Mouse (Mus musculus): ENCODE results near the gene Zfp740. TPM values are rescaled to one million over a fixed set of nuclear protein-coding genes. Genes with fewer than 3 reads are reported as not detected.

Gene Zfp740
- polyA plus RNA-seq, 1 experiment from 2014 or later: 50.1 TPM

DNA sequence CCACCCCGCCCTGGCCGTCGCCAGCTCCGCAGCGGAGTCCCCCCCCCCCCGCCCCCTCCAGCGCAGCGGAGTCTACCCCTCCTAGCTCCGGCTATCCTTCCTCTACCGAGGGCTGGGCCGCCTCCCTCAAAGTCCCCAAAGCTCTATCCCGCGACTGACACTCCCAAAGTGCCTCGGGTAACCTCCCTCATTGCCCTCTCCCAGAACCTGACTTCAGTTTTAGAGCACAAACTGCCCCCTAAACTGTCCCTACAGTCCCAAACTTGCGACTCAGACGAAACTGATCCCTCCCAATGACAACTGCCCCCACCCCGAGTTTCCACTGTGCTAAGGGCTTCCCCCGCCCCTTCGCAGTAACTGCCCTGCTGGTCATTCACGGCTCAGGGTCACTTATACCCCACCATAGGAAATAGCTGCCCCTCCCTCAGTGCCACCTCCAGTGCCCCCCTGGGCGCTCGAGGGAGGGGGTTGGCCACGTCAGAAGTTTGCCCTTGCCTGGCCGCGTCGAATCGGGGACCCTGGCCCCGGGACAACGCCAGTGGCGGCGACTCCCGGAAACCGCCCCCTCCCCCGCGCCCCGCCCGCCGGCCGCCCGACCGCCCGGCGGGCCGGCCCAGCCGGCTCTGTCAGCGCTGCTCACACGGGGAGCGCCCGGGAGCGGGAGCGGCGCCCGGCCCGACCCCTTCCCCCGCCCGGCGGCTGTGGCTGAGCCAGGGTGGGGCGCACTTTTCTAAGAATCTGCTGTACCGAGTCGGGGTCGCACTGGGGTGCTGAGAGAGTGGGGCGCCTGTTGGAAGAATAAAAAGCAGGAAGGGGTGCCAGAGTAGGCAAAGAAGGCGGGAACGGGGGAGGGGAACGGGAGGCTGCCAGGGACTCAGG lies 44.4 kb downstream of the Zfp740 start:
- H3K4me1 ChIP-seq: peaks cover 85% of the 10 kb centered on the region

DNA sequence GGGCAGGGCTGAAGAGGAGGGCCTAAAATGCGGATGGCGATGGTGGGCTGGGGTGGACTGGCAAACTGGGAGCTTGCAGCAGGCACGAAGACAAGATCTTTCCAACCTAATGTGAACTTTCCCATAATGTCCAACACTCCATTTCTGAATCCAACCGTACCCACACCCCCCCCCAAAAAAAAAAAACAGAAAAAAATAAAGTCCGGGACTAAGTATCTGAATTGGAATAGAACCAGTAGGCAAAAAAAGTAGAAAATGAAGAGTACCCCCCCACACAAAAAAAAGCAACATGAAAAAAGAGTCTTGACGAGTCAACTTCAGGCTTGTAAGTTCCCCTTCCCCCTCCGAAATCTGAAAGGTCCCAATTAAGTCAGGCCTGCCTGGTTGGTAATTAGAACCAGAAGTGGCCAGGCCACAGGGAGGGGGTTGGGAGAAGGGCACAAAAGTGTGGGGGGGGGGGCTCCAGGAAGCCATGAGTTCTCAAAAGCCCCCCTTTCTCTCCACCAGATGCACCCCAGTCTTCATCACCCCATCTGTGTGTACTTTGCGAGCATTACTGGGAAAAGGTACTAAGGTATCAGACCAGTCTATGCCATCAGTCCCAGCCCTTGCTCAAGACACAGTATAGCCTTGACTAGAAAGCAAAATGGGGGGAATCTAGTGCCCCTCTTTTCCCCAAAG lies 45.2 kb downstream of the Zfp740 start:
- Histone ChIP-seq H3K27me3 (ENCODE audit: insufficient read depth, poor library complexity, severe bottlenecking) (peaks cover 78% of the 10 kb centered on the region), H3K36me3 (0 out of 2 replicates have a peak, but pooled peaks cover 4% of the 10 kb centered on the region), H3K4me3 (peak overlapping the region; percentile 73), H3K4me1 (peaks cover 77% of the 10 kb centered on the region), H3K9me3 (no peaks in the 10 kb centered on the region), H3K27ac (peak overlapping the region; percentile 90)
- 5% methylated on average over 8 of the region's 8 CpGs for WGBS
- no peak for DNase-seq (ENCODE audit: low spot score)

More for the DNA sequence above, 44.4 kb downstream of the Zfp740 start:
- 0 out of 2 replicates have a peak, but pooled peaks cover 4% of the 10 kb centered on the region for H3K36me3 ChIP-seq
- H3K4me3 ChIP-seq: peak overlapping the region; percentile 73
- H3K27ac ChIP-seq: peak overlapping the region; percentile 90
- peak; percentile 82 for DNase-seq (ENCODE audit: low spot score)
- no peaks in the 10 kb centered on the region for H3K9me3 ChIP-seq
- under 1% methylated on average over 65 of the region's 65 CpGs for WGBS
- H3K27me3 ChIP-seq (ENCODE audit: insufficient read depth, poor library complexity, severe bottlenecking): peaks cover 80% of the 10 kb centered on the region

DNA sequence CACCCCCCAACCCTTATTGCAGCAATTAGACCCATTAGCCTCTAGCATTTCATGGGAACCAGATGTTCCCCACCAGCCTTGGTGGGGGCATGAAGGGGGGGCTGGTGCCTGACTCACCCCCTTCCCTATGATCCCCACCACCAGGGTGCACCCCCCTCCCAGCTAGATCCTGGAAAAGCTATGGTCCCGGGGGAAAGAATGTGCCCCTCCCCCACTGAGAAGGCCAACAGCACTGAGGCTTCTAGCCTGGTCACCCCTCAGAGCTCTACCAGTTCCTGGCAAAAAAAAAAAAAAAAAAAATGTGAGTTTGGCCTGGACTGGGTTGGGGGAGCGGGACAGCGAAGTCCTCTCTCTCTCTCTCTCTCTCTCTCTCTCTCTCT lies 45.8 kb downstream of the Zfp740 start:
- peak overlapping the region; percentile 90 for H3K27ac ChIP-seq
- DNase-seq (ENCODE audit: low spot score): no peak
- peak overlapping the region; percentile 73 for H3K4me3 ChIP-seq
- no peaks in the 10 kb centered on the region for H3K9me3 ChIP-seq
- H3K36me3 ChIP-seq: 0 out of 2 replicates have a peak, but pooled peaks cover 4% of the 10 kb centered on the region
- 0% methylated on average over 1 of the region's 3 CpGs for WGBS
- peaks cover 78% of the 10 kb centered on the region for H3K27me3 ChIP-seq (ENCODE audit: insufficient read depth, poor library complexity, severe bottlenecking)
- H3K4me1 ChIP-seq: peaks cover 72% of the 10 kb centered on the region

DNA sequence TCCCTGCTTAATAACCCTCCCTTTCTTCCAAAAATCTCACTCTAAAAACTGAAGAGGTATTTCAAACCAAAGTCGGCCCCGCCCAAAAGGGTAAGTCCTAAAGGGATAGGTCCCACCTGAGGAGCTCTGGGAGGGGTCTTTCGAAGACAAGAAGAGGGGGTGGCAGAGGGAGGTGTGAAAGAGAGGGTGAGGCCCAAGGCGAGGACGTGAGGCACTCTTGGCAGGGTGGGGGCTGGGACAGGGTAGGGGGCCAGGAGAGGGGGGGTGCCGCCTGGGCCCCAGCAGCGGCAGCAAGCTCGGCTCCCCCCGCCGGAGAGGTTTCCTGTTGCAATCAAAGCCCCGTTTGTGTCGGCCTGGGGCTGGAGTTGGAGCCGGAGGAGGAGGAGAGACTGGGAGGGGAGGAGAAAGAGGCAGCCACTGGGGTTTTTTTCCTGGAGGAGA lies 46.2 kb downstream of the Zfp740 start:
- H3K4me3 ChIP-seq: peak overlapping the region; percentile 73
- H3K9me3 ChIP-seq: no peaks in the 10 kb centered on the region
- no peak for DNase-seq (ENCODE audit: low spot score)
- H3K4me1 ChIP-seq: peaks cover 67% of the 10 kb centered on the region
- peaks cover 78% of the 10 kb centered on the region for H3K27me3 ChIP-seq (ENCODE audit: insufficient read depth, poor library complexity, severe bottlenecking)
- H3K27ac ChIP-seq: peak overlapping the region; percentile 90
- H3K36me3 ChIP-seq: 0 out of 2 replicates have a peak, but pooled peaks cover 4% of the 10 kb centered on the region
- 0% methylated on average over 13 of the region's 13 CpGs for WGBS

DNA sequence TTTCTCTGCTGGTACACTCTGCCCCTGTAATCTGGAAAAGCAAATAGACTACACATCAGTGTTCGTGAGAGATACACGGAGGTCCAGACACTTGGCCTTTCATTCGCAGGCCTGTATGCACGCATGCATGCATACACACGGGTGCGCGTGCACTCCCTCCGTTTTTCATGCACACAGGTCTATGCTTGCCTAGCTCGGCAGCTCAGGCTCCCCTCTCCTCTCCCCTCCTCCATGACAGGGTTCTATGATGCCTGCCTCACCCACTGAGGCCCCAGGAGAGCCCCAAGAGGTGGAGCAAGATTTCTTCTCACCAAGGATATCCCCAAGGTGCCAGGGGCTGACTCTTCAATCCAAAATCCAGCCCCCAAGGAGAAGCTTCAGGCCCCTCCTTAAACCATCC lies 46.9 kb downstream of the Zfp740 start:
- DNase-seq (ENCODE audit: low spot score): no peak
- Histone ChIP-seq H3K9me3 (no peaks in the 10 kb centered on the region), H3K27me3 (ENCODE audit: insufficient read depth, poor library complexity, severe bottlenecking) (peaks cover 78% of the 10 kb centered on the region), H3K4me1 (peaks cover 67% of the 10 kb centered on the region), H3K36me3 (0 out of 2 replicates have a peak, but pooled peaks cover 4% of the 10 kb centered on the region), H3K4me3 (peak overlapping the region; percentile 73; the same call in 1 of the 2 replicates), H3K27ac (peak overlapping the region; percentile 90)
- 53% methylated on average over 9 of the region's 9 CpGs for WGBS

DNA sequence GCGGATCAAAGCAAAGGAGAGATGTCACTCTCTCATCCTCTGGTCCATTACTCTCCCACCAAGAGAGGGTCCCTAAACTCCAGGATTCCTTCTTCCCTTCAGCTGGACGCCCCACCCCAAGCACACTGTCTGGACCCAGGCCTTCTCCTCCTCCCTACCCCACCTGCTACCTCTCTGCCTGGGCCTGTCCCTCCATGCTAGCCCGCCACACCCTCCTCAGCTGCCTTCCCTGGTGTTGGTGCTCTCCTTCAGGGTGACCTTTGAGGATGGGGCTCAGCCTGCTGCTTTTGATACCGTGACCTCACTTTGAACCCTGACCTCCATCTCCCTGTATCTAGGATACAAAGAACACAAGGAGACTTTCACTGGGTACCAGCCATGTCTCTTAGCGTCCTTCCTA lies 47.5 kb downstream of the Zfp740 start:
- H3K4me3 ChIP-seq: no peak overlapping the region
- no peaks in the 10 kb centered on the region for H3K9me3 ChIP-seq
- 58% methylated on average over 5 of the region's 5 CpGs for WGBS
- no peak for DNase-seq (ENCODE audit: low spot score)
- peak overlapping the region; percentile 36; the same call in 1 of the 2 replicates for H3K27ac ChIP-seq
- H3K36me3 ChIP-seq: 0 out of 2 replicates have a peak, but pooled peaks cover 4% of the 10 kb centered on the region
- H3K27me3 ChIP-seq (ENCODE audit: insufficient read depth, poor library complexity, severe bottlenecking): peaks cover 78% of the 10 kb centered on the region
- H3K4me1 ChIP-seq: peaks cover 65% of the 10 kb centered on the region

DNA sequence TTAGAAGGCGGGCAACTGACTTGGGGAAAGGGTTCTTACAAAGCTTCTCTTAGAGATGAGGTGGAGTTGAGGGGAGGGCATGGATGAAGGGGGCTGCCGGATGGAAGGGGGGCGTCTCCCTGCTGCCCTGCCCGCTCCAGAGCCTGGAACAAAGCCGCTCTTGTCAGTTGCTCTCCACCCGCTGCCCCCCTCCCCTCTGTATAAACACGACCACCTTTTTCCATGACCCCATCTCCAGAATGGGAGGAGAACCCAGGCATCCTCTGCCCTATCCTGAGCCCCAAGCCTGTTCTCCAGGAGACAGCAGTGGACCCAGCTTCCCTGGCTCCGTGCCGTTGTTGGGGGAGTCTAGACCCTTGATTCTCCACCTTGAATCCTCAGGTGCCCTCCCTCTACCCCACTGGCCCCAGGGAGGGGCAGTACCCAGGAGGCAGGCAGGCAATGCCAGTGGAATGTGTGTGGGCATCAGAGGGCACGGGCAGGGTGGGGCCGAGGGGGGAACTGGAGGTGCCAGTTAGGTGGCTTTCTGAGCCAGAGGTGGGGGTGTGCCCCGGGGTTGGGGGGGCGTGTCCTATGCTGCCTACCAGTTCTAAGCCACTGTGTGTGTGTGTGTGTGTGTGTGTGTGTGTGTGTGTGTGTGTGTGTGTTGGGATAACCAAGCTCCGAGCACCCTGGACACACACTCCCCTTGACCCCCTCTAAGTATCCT lies 52.7 kb downstream of the Zfp740 start:
- Histone ChIP-seq H3K4me3 (peak overlapping the region; percentile 69), H3K9me3 (no peaks in the 10 kb centered on the region), H3K36me3 (0 out of 2 replicates have a peak, but pooled peaks cover 4% of the 10 kb centered on the region), H3K27me3 (ENCODE audit: insufficient read depth, poor library complexity, severe bottlenecking) (peaks cover 93% of the 10 kb centered on the region), H3K27ac (peak overlapping the region; percentile 52), H3K4me1 (peaks cover 48% of the 10 kb centered on the region)
- no peak for DNase-seq (ENCODE audit: low spot score)
- 40% methylated on average over 14 of the region's 14 CpGs for WGBS

DNA sequence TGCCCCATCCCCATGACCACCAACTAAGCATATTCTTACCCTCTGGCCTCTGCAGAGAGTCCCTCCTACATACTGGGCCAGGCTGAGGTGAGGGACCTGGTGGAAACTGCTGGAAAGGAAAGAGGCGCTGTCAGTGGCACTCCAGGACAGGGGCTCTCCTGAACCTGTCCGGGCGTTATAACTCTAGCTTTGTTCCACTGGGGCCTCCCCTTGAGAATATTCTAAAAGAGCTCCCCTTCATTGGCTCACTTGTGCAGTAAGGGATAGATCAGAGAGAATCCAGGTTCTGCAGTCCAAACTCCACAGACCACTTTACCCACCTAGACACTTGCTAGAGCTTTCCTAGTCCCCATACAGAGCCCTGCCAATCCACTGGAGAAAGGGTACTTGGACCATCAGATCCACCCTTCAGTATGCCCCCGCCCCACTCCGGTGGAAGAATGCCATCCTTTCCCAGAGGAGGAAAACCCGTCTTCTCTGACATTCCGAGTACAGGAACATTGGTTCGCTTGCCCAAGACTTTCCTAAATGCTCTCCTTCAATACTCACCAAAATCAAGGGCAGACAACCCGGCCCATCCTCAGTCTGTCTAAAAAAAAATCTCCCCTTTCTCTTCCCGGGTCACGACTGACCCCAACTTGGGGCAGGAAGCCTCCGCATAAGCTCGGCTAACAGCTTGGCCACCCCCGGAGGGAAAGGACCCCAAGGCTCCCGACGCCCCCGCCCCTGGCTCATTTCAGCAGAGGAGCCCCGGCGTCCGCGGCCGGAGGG lies 53.6 kb downstream of the Zfp740 start:
- 0 out of 2 replicates have a peak, but pooled peaks cover 4% of the 10 kb centered on the region for H3K36me3 ChIP-seq
- H3K4me3 ChIP-seq: peak overlapping the region; percentile 69
- peaks cover 88% of the 10 kb centered on the region for H3K27me3 ChIP-seq (ENCODE audit: insufficient read depth, poor library complexity, severe bottlenecking)
- peak overlapping the region; percentile 86 for H3K27ac ChIP-seq
- H3K9me3 ChIP-seq: no peaks in the 10 kb centered on the region
- H3K4me1 ChIP-seq: peaks cover 46% of the 10 kb centered on the region
- 7% methylated on average over 22 of the region's 22 CpGs for WGBS
- DNase-seq (ENCODE audit: low spot score): no peak

DNA sequence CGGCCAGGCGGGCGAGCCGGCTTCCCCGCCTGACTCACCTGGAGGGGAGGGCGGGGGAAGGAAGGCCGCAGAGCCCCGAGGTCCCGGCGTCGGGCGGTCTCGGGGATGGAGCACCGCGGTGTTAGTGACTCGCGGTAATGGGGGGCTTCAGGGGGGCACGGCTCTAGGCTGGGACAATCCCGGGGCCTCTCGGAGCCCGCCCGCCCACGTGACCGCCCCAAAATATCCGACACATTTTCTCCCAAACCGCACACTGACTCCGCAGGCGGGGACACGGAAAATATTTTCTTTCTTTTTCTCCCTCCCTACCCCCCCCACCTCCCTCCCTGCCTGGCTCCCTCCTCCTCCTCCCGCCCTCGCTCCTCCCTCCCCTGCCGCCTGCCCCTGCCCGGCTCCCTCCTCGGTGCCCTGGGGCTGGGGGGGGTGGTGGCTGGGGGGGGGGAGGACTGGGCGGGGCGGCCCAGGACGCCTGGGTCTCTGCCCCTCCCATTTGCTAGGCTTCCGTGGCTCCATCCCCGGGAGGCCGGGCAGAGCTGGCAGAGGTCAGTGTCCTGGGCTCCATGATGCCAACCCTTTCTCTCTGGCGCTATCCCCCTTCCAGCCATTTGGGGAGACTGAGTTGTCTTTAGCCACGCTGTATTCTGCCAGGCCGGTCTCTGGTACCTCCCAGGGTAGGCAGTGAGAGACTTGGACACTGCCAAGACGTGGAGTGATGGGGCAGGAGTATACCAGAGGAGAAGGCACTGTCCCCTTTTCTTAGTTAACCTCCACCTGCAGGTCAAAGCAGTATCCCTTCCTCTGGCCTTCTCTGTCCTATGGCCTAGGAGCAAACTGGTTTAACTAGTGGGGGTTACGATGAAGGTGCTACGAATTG lies 54.4 kb downstream of the Zfp740 start, which contains the start of gene Rarg:
Rarg (minus strand) TSS at position 316 of the 874 bp plus-strand sequence.
- Histone ChIP-seq H3K27ac (peak within 1 kb of the TSS; percentile 86), H3K9me3 (no peaks in the 10 kb centered on the region), H3K4me3 (peak within 1 kb of the TSS; percentile 69), H3K4me1 (peaks cover 40% of the 10 kb centered on the region), H3K36me3 (0 out of 2 replicates have a peak, but pooled peaks cover 1% of the 10 kb centered on the region), H3K27me3 (ENCODE audit: insufficient read depth, poor library complexity, severe bottlenecking) (peaks cover 88% of the 10 kb centered on the region)
- WGBS: under 1% methylated on average over 41 of the region's 46 CpGs
- DNase-seq (ENCODE audit: low spot score): no peak

DNA sequence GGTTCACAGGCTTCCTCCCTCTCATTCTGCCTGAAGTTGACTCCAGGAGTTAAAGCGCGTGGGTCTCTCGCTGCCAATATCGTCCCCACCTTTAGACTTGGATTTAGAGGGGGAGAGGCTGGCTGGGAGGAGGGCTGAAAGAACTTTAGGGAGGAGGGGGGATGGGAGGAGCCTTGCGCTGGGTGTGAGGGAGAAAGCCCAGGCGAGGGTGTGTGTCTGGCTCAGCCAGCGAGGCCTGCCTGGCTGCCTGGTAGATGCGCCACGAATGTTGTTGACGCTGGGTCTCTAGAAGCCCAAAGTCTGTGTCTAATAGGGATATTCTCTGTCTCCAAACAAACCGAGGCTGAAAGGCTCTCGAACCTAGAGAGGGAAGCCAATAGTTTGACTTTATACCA lies 55.0 kb downstream of the Zfp740 start:
- Histone ChIP-seq H3K27me3 (ENCODE audit: insufficient read depth, poor library complexity, severe bottlenecking) (peaks cover 89% of the 10 kb centered on the region), H3K9me3 (no peaks in the 10 kb centered on the region), H3K4me1 (peaks cover 40% of the 10 kb centered on the region), H3K4me3 (peak overlapping the region; percentile 69), H3K36me3 (no peaks in the 10 kb centered on the region), H3K27ac (peak overlapping the region; percentile 86)
- no peak for DNase-seq (ENCODE audit: low spot score)
- WGBS: 3% methylated on average over 12 of the region's 12 CpGs

DNA sequence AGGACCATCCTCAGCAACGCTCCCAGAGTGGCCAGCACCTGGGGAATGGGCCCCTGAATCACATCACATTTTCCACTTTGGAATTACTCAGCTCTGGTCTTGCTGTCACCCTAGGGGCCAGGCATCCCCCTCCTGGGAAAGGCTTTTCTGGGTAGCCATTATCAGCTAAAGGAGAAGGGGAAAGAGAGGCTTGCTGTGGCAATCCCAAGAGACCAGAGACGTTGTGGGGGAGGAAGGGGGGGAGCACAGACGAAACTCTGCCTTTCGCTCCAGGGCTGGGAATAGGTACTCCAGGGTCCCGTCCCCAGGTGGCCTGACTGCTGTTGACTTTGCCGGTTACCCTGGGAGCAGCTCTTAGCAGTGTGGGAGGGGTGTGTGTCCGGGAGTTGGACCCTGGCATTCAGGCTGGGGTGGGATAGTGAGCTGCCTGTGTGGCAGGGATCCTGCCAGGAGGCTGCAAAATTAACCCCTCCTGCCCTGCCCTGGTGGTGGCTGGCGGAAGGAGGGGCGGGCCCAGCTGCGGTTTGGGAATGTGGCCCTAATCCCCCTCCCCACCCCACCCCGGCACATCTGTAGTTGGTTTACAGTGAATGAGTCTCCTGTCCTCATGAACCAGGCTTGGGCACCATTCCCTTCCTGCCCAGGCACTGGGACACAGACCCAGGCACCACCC lies 55.7 kb downstream of the Zfp740 start:
- H3K4me3 ChIP-seq: peak overlapping the region; percentile 69
- peaks cover 89% of the 10 kb centered on the region for H3K27me3 ChIP-seq (ENCODE audit: insufficient read depth, poor library complexity, severe bottlenecking)
- H3K9me3 ChIP-seq: no peaks in the 10 kb centered on the region
- H3K27ac ChIP-seq: peak overlapping the region; percentile 86; the same call in 1 of the 2 replicates
- no peaks in the 10 kb centered on the region for H3K36me3 ChIP-seq
- H3K4me1 ChIP-seq: peaks cover 40% of the 10 kb centered on the region
- 13% methylated on average over 11 of the region's 11 CpGs for WGBS
- no peak for DNase-seq (ENCODE audit: low spot score)
